Mouse (Mus musculus) heart, embryonic 11.5 days (tissue): ENCODE measurements around the gene Sod1. TPM values are rescaled to one million over a fixed set of nuclear protein-coding genes. Genes with fewer than 3 reads are reported as not detected.

Experiments used
- ATAC-seq: fragments of 200-750 bp; cut with Nextera tagmentation; replicated peaks from 2 replicates; pipeline ENCODE4 v1.8.0; 2017; ENCODE audit warnings: moderate library complexity; ENCODE audit not compliant: insufficient number of reproducible peaks, low FRiP score, low TSS enrichment
- H3K27ac ChIP-seq: fragments of 300-500 bp; sonication (generic); 2 replicates; pipeline ENCODE4 v1.5.1; 2014; ENCODE audit warnings: mild to moderate bottlenecking, low read depth, low read length
- H3K27me3 ChIP-seq: fragments of 300-500 bp; sonication (generic); 2 replicates; pipeline ENCODE4 v1.6.1; 2014; ENCODE audit warnings: mild to moderate bottlenecking, low read length, mixed read lengths; ENCODE audit not compliant: control insufficient read depth, insufficient read depth
- H3K36me3 ChIP-seq: fragments of 300-500 bp; sonication (generic); 2 replicates; pipeline ENCODE4 v1.6.1; 2014; ENCODE audit warnings: mild to moderate bottlenecking, low read length, moderate library complexity, mixed read lengths; ENCODE audit not compliant: control insufficient read depth, insufficient read depth
- H3K4me1 ChIP-seq: fragments of 300-500 bp; sonication (generic); 2 replicates; pipeline ENCODE4 v1.6.1; 2014; ENCODE audit warnings: low read length; ENCODE audit not compliant: control insufficient read depth, insufficient read depth
- H3K4me2 ChIP-seq: fragments of 300-500 bp; sonication (generic); 2 replicates; pipeline ENCODE4 v1.6.1; 2014; ENCODE audit warnings: mild to moderate bottlenecking, moderate library complexity
- H3K4me3 ChIP-seq: fragments of 300-500 bp; sonication (generic); 2 replicates; pipeline ENCODE4 v1.5.1; 2014; ENCODE audit warnings: low read depth, low read length
- H3K9ac ChIP-seq: fragments of 300-500 bp; sonication (generic); 2 replicates; pipeline ENCODE4 v1.6.1; 2014; ENCODE audit warnings: mild to moderate bottlenecking, low read depth, low read length, moderate library complexity
- H3K9me3 ChIP-seq: fragments of 300-500 bp; sonication (generic); replicated peaks from 2 replicates; pipeline ENCODE4 v1.6.1; 2016; ENCODE audit warnings: low read length; ENCODE audit not compliant: control insufficient read depth
- WGBS: fragments of 180-500 bp; shearing (Covaris S2); extraction: QIAGEN DNeasy Blood & Tissue Kit; methylation state at CpG from one replicate; pipeline ENCODE4 v1.1.7; 2014; ENCODE audit not compliant: insufficient replicate concordance; 5-methylcytosine and 5-hydroxymethylcytosine counted together
- polyA plus RNA-seq: library from polyadenylated mRNA; unstranded; fragments of >200 nt; fragmentation: Nextera tagmentation; extraction: Ambion mirVana; gene quantifications from 2 replicates; pipeline ENCODE4 v1.2.1, GENCODE M21; 2014

Gene Sod1
- polyA plus RNA-seq, 1 experiment from 2014 or later: 1,155 TPM

- Histone ChIP-seq H3K4me3 (no peak overlapping the region), H3K4me2 (no peak overlapping the region), H3K36me3 (peaks cover 3% of the 10 kb centered on the region; the same call in 1 of the 2 replicates), H3K9ac (no peak overlapping the region), H3K9me3 (no peaks in the 10 kb centered on the region), H3K27ac (no peak overlapping the region), H3K4me1 (peaks cover 27% of the 10 kb centered on the region), H3K27me3 (no peaks in the 10 kb centered on the region)
- no peak for ATAC-seq
- 18% methylated on average over 1 of the region's 1 CpGs for WGBS
Observed at GRCm38 (mm10) chr16:90266581-90266980, 46.0 kb downstream of the Sod1 start.

- Histone ChIP-seq H3K27ac (no peak overlapping the region), H3K27me3 (no peaks in the 10 kb centered on the region), H3K4me2 (no peak overlapping the region), H3K36me3 (no peaks in the 10 kb centered on the region), H3K9ac (no peak overlapping the region), H3K4me1 (peaks cover 15% of the 10 kb centered on the region), H3K9me3 (no peaks in the 10 kb centered on the region), H3K4me3 (no peak overlapping the region)
- WGBS: 90% methylated on average over 6 of the region's 6 CpGs
- no peak for ATAC-seq
Observed at GRCm38 (mm10) chr16:90275521-90275920, 55.0 kb downstream of the Sod1 start.

Other genes with a start within 250 kb of the Sod1 start
- 18.9 and 24.9 TPM in 2 replicates for gene Tiam1, start 77.0 kb upstream of the Sod1 start, polyA plus RNA-seq
- 20.1 and 22.0 TPM in 2 replicates for gene Scaf4, start 63.7 kb downstream of the Sod1 start, polyA plus RNA-seq
- gene Hunk, start 165.3 kb downstream of the Sod1 start, polyA plus RNA-seq: 14.9 and 16.4 TPM in 2 replicates